Mouse (Mus musculus): Measurements from ENCODE around the gene Esr1. TPM values are rescaled to one million over a fixed set of nuclear protein-coding genes. Genes with fewer than 3 reads are reported as not detected.
A peak's percentile ranks its signal among the peaks of the same experiment; 100 is the strongest.
"Not testable (repeated sequence)": the region's sequence is repeated elsewhere in the genome, so short reads cannot be mapped to it uniquely, and the experiment has no call there.

Esr1 gene
- polyA plus RNA-seq, 1 experiment from 2014 or later, result 0.24 TPM

- H3K4me1 ChIP-seq, result no peaks in the 10 kb centered on the region
- H3K9me3 ChIP-seq (replicated peaks), result no peaks in the 10 kb centered on the region
- H3K27ac ChIP-seq, result no peak overlapping the region
- no peak for DNase-seq (ENCODE audit: low spot score)
- 85% methylated on average over 2 of the region's 2 CpGs for WGBS
- H3K27me3 ChIP-seq (ENCODE audit: low read depth, poor library complexity, severe bottlenecking), result no peaks in the 10 kb centered on the region
- no peaks in the 10 kb centered on the region for H3K36me3 ChIP-seq
- H3K4me3 ChIP-seq, result no peak overlapping the region
Observed at GRCm38 (mm10) chr10:4670053-4670452, 58.7 kb downstream of the Esr1 start.

- Histone ChIP-seq H3K4me1 (no peaks in the 10 kb centered on the region), H3K27ac (no peak overlapping the region), H3K27me3 (ENCODE audit: low read depth, poor library complexity, severe bottlenecking) (no peaks in the 10 kb centered on the region), H3K9me3 (replicated peaks) (no peaks in the 10 kb centered on the region), H3K36me3 (no peaks in the 10 kb centered on the region), H3K4me3 (no peak overlapping the region)
- 79% methylated on average over 3 of the region's 3 CpGs for WGBS
- DNase-seq (ENCODE audit: low spot score), result no peak
Observed at GRCm38 (mm10) chr10:4671876-4672275, 60.5 kb downstream of the Esr1 start.

- Histone ChIP-seq H3K4me1 (no peaks in the 10 kb centered on the region), H3K36me3 (no peaks in the 10 kb centered on the region), H3K27ac (no peak overlapping the region), H3K4me3 (no peak overlapping the region), H3K27me3 (ENCODE audit: low read depth, poor library complexity, severe bottlenecking) (no peaks in the 10 kb centered on the region), H3K9me3 (replicated peaks) (no peaks in the 10 kb centered on the region)
- DNase-seq (ENCODE audit: low spot score), result no peak
- WGBS, result 89% methylated on average over 4 of the region's 4 CpGs
Observed at GRCm38 (mm10) chr10:4673311-4673816, 62.0 kb downstream of the Esr1 start.

- not testable (repeated sequence) for DNase-seq (ENCODE audit: low spot score); H3K27me3 ChIP-seq (ENCODE audit: low read depth, poor library complexity, severe bottlenecking); H3K9me3 ChIP-seq (replicated peaks); H3K27ac ChIP-seq; H3K4me3 ChIP-seq; H3K4me1 ChIP-seq; H3K36me3 ChIP-seq
- 30% methylated on average over 14 of the region's 14 CpGs for WGBS
Observed at GRCm38 (mm10) chr10:4674983-4675592, 63.7 kb downstream of the Esr1 start.

GRCm38 (mm10) chr10:4683106-4683505 is 71.7 kb downstream of the Esr1 start:
- Histone ChIP-seq H3K27ac (no peak overlapping the region), H3K4me1 (no peaks in the 10 kb centered on the region), H3K9me3 (replicated peaks) (no peaks in the 10 kb centered on the region), H3K36me3 (no peaks in the 10 kb centered on the region), H3K27me3 (ENCODE audit: low read depth, poor library complexity, severe bottlenecking) (no peaks in the 10 kb centered on the region), H3K4me3 (no peak overlapping the region)
- DNase-seq (ENCODE audit: low spot score), result no peak
- 85% methylated on average over 5 of the region's 5 CpGs for WGBS

GRCm38 (mm10) chr10:4683711-4684265 is 72.4 kb downstream of the Esr1 start:
- H3K4me1 ChIP-seq, result no peaks in the 10 kb centered on the region
- no peak for DNase-seq (ENCODE audit: low spot score)
- H3K27me3 ChIP-seq (ENCODE audit: low read depth, poor library complexity, severe bottlenecking), result no peaks in the 10 kb centered on the region
- no peaks in the 10 kb centered on the region for H3K9me3 ChIP-seq (replicated peaks)
- no peaks in the 10 kb centered on the region for H3K36me3 ChIP-seq
- 92% methylated on average over 12 of the region's 12 CpGs for WGBS
- H3K4me3 ChIP-seq, result no peak overlapping the region
- H3K27ac ChIP-seq, result no peak overlapping the region

- WGBS, result 57% methylated on average over 7 of the region's 7 CpGs
- H3K4me3 ChIP-seq, result no peak overlapping the region
- H3K36me3 ChIP-seq, result no peaks in the 10 kb centered on the region
- peaks cover 4% of the 10 kb centered on the region; the same call in 1 of the 2 replicates for H3K4me1 ChIP-seq
- H3K27ac ChIP-seq, result no peak overlapping the region
- H3K9me3 ChIP-seq (replicated peaks), result no peaks in the 10 kb centered on the region
- peak; percentile 34 for DNase-seq (ENCODE audit: low spot score)
- H3K27me3 ChIP-seq (ENCODE audit: low read depth, poor library complexity, severe bottlenecking), result no peaks in the 10 kb centered on the region
Observed at GRCm38 (mm10) chr10:4694336-4694865, 83.0 kb downstream of the Esr1 start.

- H3K27ac ChIP-seq, result no peak overlapping the region
- no peaks in the 10 kb centered on the region for H3K36me3 ChIP-seq
- 6% methylated on average over 15 of the region's 15 CpGs for WGBS
- DNase-seq (ENCODE audit: low spot score), result peak; percentile 50
- peaks cover 61% of the 10 kb centered on the region for H3K27me3 ChIP-seq (ENCODE audit: low read depth, poor library complexity, severe bottlenecking)
- H3K4me1 ChIP-seq, result peaks cover 32% of the 10 kb centered on the region
- peak overlapping the region; percentile 40 for H3K4me3 ChIP-seq
- H3K9me3 ChIP-seq (replicated peaks), result no peaks in the 10 kb centered on the region
Observed at GRCm38 (mm10) chr10:4709915-4710314, 98.5 kb downstream of the Esr1 start.

GRCm38 (mm10) chr10:4711434-4711833 is 100.0 kb downstream of the Esr1 start:
- H3K9me3 ChIP-seq (replicated peaks), result no peaks in the 10 kb centered on the region
- H3K36me3 ChIP-seq, result no peaks in the 10 kb centered on the region
- H3K4me1 ChIP-seq, result peaks cover 32% of the 10 kb centered on the region
- H3K4me3 ChIP-seq, result peak overlapping the region; percentile 61; the same call in 1 of the 2 replicates
- H3K27ac ChIP-seq, result no peak overlapping the region
- DNase-seq (ENCODE audit: low spot score), result no peak
- H3K27me3 ChIP-seq (ENCODE audit: low read depth, poor library complexity, severe bottlenecking), result peaks cover 69% of the 10 kb centered on the region
- 49% methylated on average over 5 of the region's 5 CpGs for WGBS

GRCm38 (mm10) chr10:4712061-4712908 is 100.9 kb downstream of the Esr1 start:
- under 1% methylated on average over 50 of the region's 68 CpGs for WGBS

GRCm38 (mm10) chr10:4713398-4713797 is 102.0 kb downstream of the Esr1 start:
- DNase-seq (ENCODE audit: low spot score), result peak; percentile 40
- Histone ChIP-seq H3K4me1 (peaks cover 32% of the 10 kb centered on the region), H3K9me3 (replicated peaks) (no peaks in the 10 kb centered on the region), H3K27ac (no peak overlapping the region), H3K27me3 (ENCODE audit: low read depth, poor library complexity, severe bottlenecking) (peaks cover 63% of the 10 kb centered on the region), H3K4me3 (no peak overlapping the region), H3K36me3 (no peaks in the 10 kb centered on the region)
- WGBS, result 55% methylated on average over 10 of the region's 10 CpGs

More at GRCm38 (mm10) chr10:4712061-4712908, 100.9 kb downstream of the Esr1 start:
- H3K27ac ChIP-seq, result peak overlapping the region; percentile 61
- peaks cover 69% of the 10 kb centered on the region for H3K27me3 ChIP-seq (ENCODE audit: low read depth, poor library complexity, severe bottlenecking)
- no peaks in the 10 kb centered on the region for H3K9me3 ChIP-seq (replicated peaks)
- peak; percentile 56 for DNase-seq (ENCODE audit: low spot score)
- H3K4me1 ChIP-seq, result peaks cover 32% of the 10 kb centered on the region
- H3K36me3 ChIP-seq, result no peaks in the 10 kb centered on the region
- peak overlapping the region; percentile 61 for H3K4me3 ChIP-seq

- 34% methylated on average over 3 of the region's 3 CpGs for whole genome bisulfite sequencing
- H3K9me3 ChIP-seq (replicated peaks), result no peaks in the 10 kb centered on the region
- no peaks in the 10 kb centered on the region for H3K4me1 ChIP-seq
- no peak overlapping the region for H3K27ac ChIP-seq
- H3K36me3 ChIP-seq, result no peaks in the 10 kb centered on the region
- no peak overlapping the region for H3K4me3 ChIP-seq
- H3K27me3 ChIP-seq (ENCODE audit: low read depth, poor library complexity, severe bottlenecking), result no peaks in the 10 kb centered on the region
- DNase-seq (ENCODE audit: low spot score), result no peak
Observed at GRCm38 (mm10) chr10:4724851-4725250, 113.5 kb downstream of the Esr1 start.

- no peak for DNase-seq (ENCODE audit: low spot score)
- no peaks in the 10 kb centered on the region for H3K36me3 ChIP-seq
- H3K4me3 ChIP-seq, result no peak overlapping the region
- WGBS, result 86% methylated on average over 6 of the region's 6 CpGs
- no peak overlapping the region for H3K27ac ChIP-seq
- no peaks in the 10 kb centered on the region for H3K4me1 ChIP-seq
- H3K27me3 ChIP-seq (ENCODE audit: low read depth, poor library complexity, severe bottlenecking), result no peaks in the 10 kb centered on the region
- no peaks in the 10 kb centered on the region for H3K9me3 ChIP-seq (replicated peaks)
Observed at GRCm38 (mm10) chr10:4726141-4726540, 114.7 kb downstream of the Esr1 start.
